Mouse (Mus musculus) brain, adult 2 months (tissue): ENCODE measurements around the gene Fuk.
"Not testable (repeated sequence)": the region's sequence is repeated elsewhere in the genome, so short reads cannot be mapped to it uniquely, and the experiment has no call there.

Experiments used
- DNase-seq: peaks from one replicate; pipeline ENCODE4 v3.0.0; 2011; ENCODE audit warnings: low read depth, low spot score

Gene Fuk

GRCm38 (mm10) chr8:110881741-110882310 lies 20.5 kb downstream of the Fuk start:
- peak; percentile 97 for DNase-seq

DNA sequence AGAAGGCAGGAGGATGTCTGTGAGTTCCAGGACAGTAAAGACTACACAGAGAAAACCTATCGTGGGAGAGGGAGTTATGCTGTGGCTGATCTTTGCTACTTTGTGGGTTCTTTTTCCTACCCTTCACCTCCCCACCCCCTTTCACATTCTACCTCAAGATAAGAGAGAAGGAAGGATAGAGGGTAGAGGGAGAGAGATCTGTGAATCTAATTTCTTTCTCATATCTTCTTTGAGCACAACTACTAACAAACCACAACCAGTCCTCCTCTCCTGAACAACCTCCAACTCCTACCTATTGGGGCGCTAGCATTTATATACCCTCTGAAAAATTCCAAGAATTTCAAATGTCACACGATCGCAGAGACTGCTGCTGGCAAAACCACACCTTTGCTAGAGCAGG lies 24.4 kb downstream of the Fuk start:
- DNase-seq = no peak

GRCm38 (mm10) chr8:110870501-110870900 lies 31.8 kb downstream of the Fuk start:
- DNase-seq = no peak

DNA sequence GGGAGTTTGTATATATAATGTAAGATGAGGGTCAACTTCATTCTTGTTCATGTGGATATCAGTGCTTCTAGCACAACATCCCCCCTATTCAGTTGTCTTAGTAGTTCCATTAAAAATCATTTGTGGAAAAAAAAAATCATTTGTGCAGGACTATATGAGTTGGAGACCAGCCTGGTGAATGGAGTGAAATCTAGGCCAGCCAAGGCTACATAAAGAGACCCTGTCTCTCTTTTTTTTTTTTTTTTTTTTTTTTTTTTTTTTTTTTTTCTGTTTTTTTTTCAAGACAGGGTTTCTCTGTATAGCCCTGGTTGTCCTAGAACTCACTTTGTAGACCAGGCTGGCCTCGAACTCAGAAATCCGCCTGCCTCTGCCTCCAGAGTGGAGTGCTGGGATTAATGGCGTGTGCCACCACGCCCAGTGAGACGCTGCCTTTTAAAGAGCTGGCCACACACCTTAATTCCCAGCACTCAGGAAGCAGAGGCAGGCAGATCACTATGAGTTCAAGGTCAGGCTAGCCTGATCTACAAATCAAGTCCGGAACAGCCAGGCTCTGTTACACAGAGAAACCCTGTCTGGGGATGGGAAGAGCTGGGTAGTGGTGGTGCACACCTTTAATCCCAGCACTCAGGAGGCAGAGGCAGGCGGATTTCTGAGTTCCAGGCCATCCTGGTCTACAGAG lies 40.8 kb downstream of the Fuk start:
- not testable (repeated sequence) for DNase-seq

GRCm38 (mm10) chr8:110859651-110860501 lies 42.4 kb downstream of the Fuk start:
- DNase-seq = peak; percentile 75

DNA sequence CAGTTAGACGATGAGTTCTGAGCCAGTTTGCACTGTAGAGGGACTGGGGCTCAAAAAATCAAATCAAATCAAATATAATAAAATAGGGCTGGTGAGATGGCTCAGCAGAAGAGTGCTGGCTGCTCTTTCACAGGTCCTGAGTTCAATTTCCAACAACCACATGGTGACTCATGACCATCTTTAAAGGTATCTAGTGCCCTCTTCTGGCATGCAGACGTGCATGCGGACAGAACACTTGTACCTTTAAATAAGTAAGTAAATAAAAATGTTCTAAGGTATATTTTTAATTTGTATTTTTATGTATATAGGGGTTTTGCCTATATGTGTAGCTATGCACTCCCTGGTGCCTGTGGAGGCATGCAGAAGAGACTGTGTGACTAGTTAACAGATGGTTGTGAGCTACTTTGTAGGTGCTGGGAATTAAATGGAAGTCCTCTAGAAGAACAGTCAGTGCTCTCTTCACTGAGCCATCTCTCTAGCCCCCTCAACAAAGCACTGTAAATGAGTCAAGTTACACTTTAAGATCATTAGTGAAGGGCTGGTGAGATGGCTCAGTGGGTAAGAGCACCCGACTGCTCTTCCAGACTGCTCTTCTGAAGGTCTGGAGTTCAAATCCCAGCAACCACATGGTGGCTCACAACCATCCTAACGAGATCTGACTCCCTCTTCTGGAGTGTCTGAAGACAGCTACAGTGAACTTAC lies 45.4 kb downstream of the Fuk start:
- peak; percentile 22 for DNase-seq

DNA sequence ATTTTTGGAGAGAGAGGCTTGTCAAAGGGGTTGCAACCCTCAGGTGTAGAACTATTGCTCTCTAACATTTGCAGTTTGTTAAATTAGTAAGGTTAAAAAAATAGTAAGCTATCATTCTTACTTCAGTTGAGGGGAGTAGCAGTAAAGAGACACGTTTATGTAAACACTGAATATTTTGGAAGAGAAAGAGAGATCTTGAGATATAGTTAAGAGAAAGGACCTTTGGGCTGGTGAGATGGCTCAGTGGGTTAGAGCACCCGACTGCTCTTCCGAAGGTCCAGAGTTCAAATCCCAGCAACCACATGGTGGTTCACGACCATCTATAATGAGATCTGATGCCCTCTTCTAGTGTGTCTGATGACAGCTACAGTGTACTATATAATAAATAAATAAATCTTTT lies 46.2 kb downstream of the Fuk start:
- DNase-seq = not testable (repeated sequence)

GRCm38 (mm10) chr8:110851186-110851585 lies 51.1 kb downstream of the Fuk start:
- no peak for DNase-seq

- no peak for DNase-seq
Measured at GRCm38 (mm10) chr8:110847645-110848495, 54.4 kb downstream of the Fuk start.

DNA sequence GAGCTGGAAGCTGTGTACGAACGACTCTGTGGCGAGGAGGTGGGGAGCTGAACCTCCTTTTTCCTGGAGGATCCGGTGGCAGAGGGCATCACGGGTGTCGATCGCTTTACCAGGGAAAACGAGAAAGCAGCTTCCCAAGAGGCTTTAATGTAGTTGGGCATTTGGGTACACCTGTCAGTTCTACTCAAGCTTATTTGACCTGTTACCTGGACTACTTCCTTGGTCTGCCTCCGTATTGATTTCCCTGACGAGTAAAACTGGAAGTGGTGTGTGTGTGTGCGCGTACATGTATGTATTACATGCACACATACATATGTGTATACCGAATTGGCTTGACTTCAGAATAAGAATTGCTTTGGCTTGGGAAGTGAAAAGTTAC lies 55.1 kb downstream of the Fuk start:
- no peak for DNase-seq

DNA sequence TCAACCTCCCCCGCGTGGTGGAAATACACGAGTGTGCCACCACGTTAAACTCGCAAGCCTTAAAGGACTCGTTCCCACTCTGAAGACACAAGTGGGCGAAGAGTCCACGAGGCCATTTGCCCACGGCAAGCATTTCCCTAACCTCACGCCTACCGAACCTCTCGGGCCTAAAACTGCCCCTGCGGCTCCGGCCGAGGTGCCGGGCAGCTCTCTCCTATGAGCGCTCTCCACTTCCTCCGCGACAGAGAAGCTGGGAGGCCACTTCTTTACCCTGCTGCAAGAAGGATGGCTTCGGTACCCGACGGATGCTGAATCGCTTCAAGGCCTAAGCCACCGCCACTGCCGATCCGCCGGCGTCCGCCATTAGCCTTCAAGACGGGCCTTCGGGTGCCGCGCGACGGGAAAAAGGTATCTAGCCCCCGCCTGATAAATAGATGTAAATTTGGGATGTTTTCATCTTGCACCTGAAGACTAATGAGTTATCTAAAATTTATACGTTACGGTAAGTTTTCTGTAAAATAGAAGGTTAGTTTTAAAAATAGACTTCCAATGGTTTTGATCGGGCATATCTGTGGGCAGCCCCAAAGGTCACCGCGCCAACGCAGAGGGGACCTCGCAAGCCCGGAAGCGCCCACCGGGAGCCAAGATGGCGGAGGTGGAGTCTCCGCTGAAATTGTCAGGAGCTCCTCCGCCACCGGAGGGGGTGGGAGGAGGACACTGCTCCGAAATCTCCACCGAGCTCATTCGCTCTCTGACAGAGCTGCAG lies 55.7 kb downstream of the Fuk start, which contains the start of the genes Cog4 and Sf3b3:
TSS of gene Cog4 (plus strand) at position 196 of the 766 bp plus-strand sequence.
TSS of gene Sf3b3 (minus strand) at position 383 of the 766 bp plus-strand sequence.
- peak; percentile 94 for DNase-seq

- no peak for DNase-seq
Measured at GRCm38 (mm10) chr8:110845821-110846404, 56.4 kb downstream of the Fuk start.

- DNase-seq = no peak
Measured at GRCm38 (mm10) chr8:110844941-110845340, 57.3 kb downstream of the Fuk start.

GRCm38 (mm10) chr8:110843207-110843606 lies 59.1 kb downstream of the Fuk start:
- DNase-seq = no peak

GRCm38 (mm10) chr8:110842012-110842574 lies 60.2 kb downstream of the Fuk start:
- DNase-seq = no peak
